ENCODE assay signal across 16 mouse cellular contexts in the genomic region with DNA sequence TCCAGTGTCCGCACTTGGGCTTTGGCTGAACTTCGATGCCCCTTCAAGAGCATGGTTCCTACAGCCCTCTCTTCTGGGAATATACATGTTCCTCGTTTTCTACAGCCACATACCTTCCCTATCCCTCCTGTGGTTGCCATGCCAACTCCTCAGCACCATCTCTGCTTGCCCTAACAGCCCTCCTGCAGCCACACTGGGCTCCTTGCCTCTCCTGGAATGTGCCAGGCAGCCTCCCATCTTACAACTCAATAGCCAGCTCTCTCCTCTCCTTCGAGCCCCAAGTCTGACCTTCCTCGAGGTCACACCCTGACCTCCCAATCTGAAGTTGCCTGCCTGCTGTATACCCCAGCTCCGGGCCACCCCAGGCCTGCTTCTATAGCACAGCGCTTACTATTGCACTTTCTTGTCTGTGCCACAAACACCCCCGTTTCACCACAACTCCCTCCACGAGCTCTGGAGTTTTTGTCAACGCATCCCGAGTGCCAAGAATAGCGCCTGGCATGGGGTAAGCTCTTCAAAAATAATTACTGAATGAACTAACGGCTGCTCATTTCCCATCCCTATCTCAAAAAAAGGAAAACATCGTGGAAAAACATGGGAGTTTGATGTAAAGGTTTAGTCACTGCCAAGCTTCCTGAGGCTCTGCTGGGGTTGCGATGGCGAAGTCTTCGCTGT.
DNase-seq lines count a peak whose midpoint lies in the region; ATAC-seq and TF ChIP-seq lines count a peak whose summit lies in the region.
"Had no signal": no experiment of that assay in that cellular context is flagged by ENCODE, and none has a peak within 500 bp of the region (broad histone marks: within the 10 kb centered on the region; RNA-seq: fewer than 3 reads in every experiment).

No protein-coding gene starts in this region.

- no peak overlapping the region for H3K27ac ChIP-seq in liver, embryonic 12.5 days
- no peak overlapping the region for H3K27ac ChIP-seq in liver, postnatal 0 days (ENCODE audit: low read depth)
- no peak overlapping the region for H3K27ac ChIP-seq in left cerebral cortex, adult 2 months
- H3K27ac ChIP-seq: embryonic facial prominence, embryonic 13.5 days; intestine, embryonic 15.5 days; kidney, postnatal 0 days; liver, embryonic 15.5 days had no signal

- no peaks in the 10 kb centered on the region for H3K27me3 ChIP-seq in liver, embryonic 12.5 days (replicated peaks)
- no peaks in the 10 kb centered on the region for H3K27me3 ChIP-seq in liver, postnatal 0 days (ENCODE audit: insufficient read depth, low read length)
- H3K27me3 ChIP-seq: embryonic facial prominence, embryonic 13.5 days; intestine, embryonic 15.5 days; liver, embryonic 15.5 days had no signal

- no peak for TF ChIP-seq EP300 in liver, postnatal 0 days (IDR thresholded peaks at IDR 0.05; ENCODE audit: low read depth)

- WGBS in liver, embryonic 12.5 days (ENCODE audit: insufficient replicate concordance) = 58% methylated on average over 17 of the region's 17 CpGs
- WGBS in liver, postnatal 0 days (ENCODE audit: insufficient replicate concordance) = 67% methylated on average over 17 of the region's 17 CpGs

- no peak for DNase-seq in frontal cortex, postnatal 10 days (ENCODE audit: low spot score in 2 of 2)
- no peak for DNase-seq in liver, postnatal 0 days
- peak; percentile 57 to 60 for DNase-seq in cerebellum, postnatal 25 days
- no peak for DNase-seq in left cerebral cortex, postnatal 4 days
- DNase-seq in left cerebral cortex, adult 2 months (ENCODE audit: extremely low spot score in 1 of 2, low spot score in 2 of 2) = no peak
- DNase-seq: adrenal gland, postnatal 36 days; gastrocnemius, postnatal 25 days; lung, postnatal 4 days; right cerebral cortex, postnatal 25 days had no signal

- H3K36me3 ChIP-seq in liver, embryonic 12.5 days = no peaks in the 10 kb centered on the region
- H3K36me3 ChIP-seq in liver, postnatal 0 days (replicated peaks; ENCODE audit: insufficient read depth, low read length) = no peaks in the 10 kb centered on the region
- H3K36me3 ChIP-seq: intestine, embryonic 15.5 days; liver, embryonic 15.5 days had no signal

- no peak overlapping the region for H3K9ac ChIP-seq in liver, embryonic 12.5 days
- H3K9ac ChIP-seq in liver, postnatal 0 days (replicated peaks) = no peak overlapping the region
- H3K9ac ChIP-seq: embryonic facial prominence, embryonic 13.5 days; intestine, embryonic 15.5 days; liver, embryonic 15.5 days had no signal

- H3K4me1 ChIP-seq in liver, embryonic 12.5 days = peaks cover 21% of the 10 kb centered on the region
- no peaks in the 10 kb centered on the region for H3K4me1 ChIP-seq in liver, postnatal 0 days (ENCODE audit: insufficient read depth)
- H3K4me1 ChIP-seq: intestine, embryonic 15.5 days had no signal

- TF ChIP-seq CTCF in liver, postnatal 0 days (IDR thresholded peaks at IDR 0.05; ENCODE audit: low read depth) = no peak
- TF ChIP-seq CTCF in left cerebral cortex, adult 2 months (IDR thresholded peaks at IDR 0.05) = no peak

- ATAC-seq in frontal cortex, adult (ENCODE audit: low TSS enrichment) = peak; percentile 66
- ATAC-seq in liver, embryonic 12.5 days = peak; percentile 42
- ATAC-seq in liver, postnatal 0 days = no peak
- ATAC-seq in granulocyte monocyte progenitor cell, adult 5-6 weeks (replicated peaks; ENCODE audit: poor library complexity, severe bottlenecking) = 0 out of 2 replicates have a peak, but pooled peaks have one; percentile 10
- ATAC-seq: intestine, embryonic 15.5 days had no signal

- intact Hi-C loops in left cerebral cortex, postnatal 4 days (cut with DNase I) = no loop called here
- intact Hi-C loops in left cerebral cortex, adult 2 months (cut with DNase I) = no loop called here

- H3K4me3 ChIP-seq in liver, embryonic 12.5 days = no peak overlapping the region
- no peak overlapping the region for H3K4me3 ChIP-seq in liver, postnatal 0 days (ENCODE audit: low read depth, low read length)
- no peak overlapping the region for H3K4me3 ChIP-seq in left cerebral cortex, adult 2 months
- H3K4me3 ChIP-seq: embryonic facial prominence, embryonic 13.5 days; intestine, embryonic 15.5 days; liver, embryonic 15.5 days had no signal

- peak overlapping the region; percentile 47; the same call in 1 of the 2 replicates for H3K4me2 ChIP-seq in liver, embryonic 12.5 days
- no peak overlapping the region for H3K4me2 ChIP-seq in liver, postnatal 0 days (ENCODE audit: low read depth, low read length)
- H3K4me2 ChIP-seq: embryonic facial prominence, embryonic 13.5 days; intestine, embryonic 15.5 days had no signal

- H3K9me3 ChIP-seq in liver, embryonic 12.5 days (replicated peaks) = no peaks in the 10 kb centered on the region
- peaks cover 3% of the 10 kb centered on the region; the same call in 1 of the 2 replicates for H3K9me3 ChIP-seq in liver, postnatal 0 days (ENCODE audit: low read length)
- H3K9me3 ChIP-seq: intestine, embryonic 15.5 days; liver, embryonic 15.5 days had no signal

Comparison
In these comparisons a context has a peak if more than half of its experiments do, and no peak if none do; other contexts are left out.
1. DNase-seq: peak in cerebellum, postnatal 25 days (2 of 2); none in frontal cortex, postnatal 10 days (0 of 2), liver, postnatal 0 days (single experiment), left cerebral cortex, postnatal 4 days (single experiment) and left cerebral cortex, adult 2 months (0 of 2).